Mouse (Mus musculus): ENCODE data around the gene Gm6460. TPM values are rescaled to one million over a fixed set of nuclear protein-coding genes. Genes with fewer than 3 reads are reported as not detected.
"Not testable (repeated sequence)": the region's sequence is repeated elsewhere in the genome, so short reads cannot be mapped to it uniquely, and the experiment has no call there.

The Gm6460 gene
- not detected in 2 replicates for polyA plus RNA-seq (2015; fragmentation: Nextera tagmentation; extraction: Ambion mirVana)

DNA sequence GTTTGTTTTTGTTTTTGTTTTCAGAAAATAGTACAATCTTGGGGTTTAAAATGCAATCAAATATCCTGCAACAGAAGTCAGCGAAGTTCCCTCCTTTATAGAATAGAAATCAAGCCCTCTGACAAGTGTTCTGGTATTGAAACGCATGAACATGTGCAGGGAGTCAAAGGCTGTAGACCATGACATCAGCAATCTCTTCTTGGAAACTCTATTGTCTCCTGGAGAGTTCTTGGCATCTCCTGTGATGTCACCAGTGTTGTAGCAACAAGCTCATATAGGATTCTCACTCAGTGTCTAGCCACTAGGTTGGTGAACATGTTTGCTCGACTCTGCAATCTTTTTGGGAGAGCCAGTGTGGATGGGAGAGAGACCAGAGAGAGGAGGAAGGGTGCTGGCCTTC is at the start of gene Gm6460:
Gene Gm6460 (plus strand): TSS at position 301 of the 400 bp plus-strand sequence.
- WGBS, result no CpG with 5 or more reads among the region's 3 CpGs
- not testable (repeated sequence) for ATAC-seq (ENCODE audit: insufficient read depth, low FRiP score, low read depth); H3K9me3 ChIP-seq; H3K36me3 ChIP-seq; H3K9ac ChIP-seq; H3K27ac ChIP-seq; H3K27me3 ChIP-seq (replicated peaks); H3K4me1 ChIP-seq; H3K4me2 ChIP-seq; H3K4me3 ChIP-seq (replicated peaks)

Other genes starting within 250 kb of the Gm6460 start
- not detected in 2 replicates for gene Gm8897, start 178.5 kb upstream of the Gm6460 start, polyA plus RNA-seq (2015; fragmentation: Nextera tagmentation; extraction: Ambion mirVana)
- not detected in 2 replicates for gene Gm8906, start 92.2 kb upstream of the Gm6460 start, polyA plus RNA-seq (2015; fragmentation: Nextera tagmentation; extraction: Ambion mirVana)
- gene Gm8922, start 87.0 kb downstream of the Gm6460 start, polyA plus RNA-seq (2015; fragmentation: Nextera tagmentation; extraction: Ambion mirVana), result not detected in 2 replicates
- not detected in 2 replicates for gene Gm8926, start 175.6 kb downstream of the Gm6460 start, polyA plus RNA-seq (2015; fragmentation: Nextera tagmentation; extraction: Ambion mirVana)